Mouse (Mus musculus) hindbrain, embryonic 16.5 days (tissue): ENCODE data around the gene Rasgef1b. TPM values are rescaled to one million over a fixed set of nuclear protein-coding genes. Genes with fewer than 3 reads are reported as not detected.

Experiments
- ATAC-seq: fragments of 200-750 bp; cut with Nextera tagmentation; 2 replicates; pipeline ENCODE4 v1.8.0; 2017; ENCODE audit warnings: moderate TSS enrichment, moderate library complexity
- H3K27ac ChIP-seq: fragments of 300-500 bp; sonication (generic); 2 replicates; pipeline ENCODE4 v1.5.1; 2014; ENCODE audit warnings: low read depth, mild to moderate bottlenecking, control low read depth, low read length, moderate library complexity
- H3K27me3 ChIP-seq: fragments of 300-500 bp; sonication (generic); replicated peaks from 2 replicates; pipeline ENCODE4 v1.6.1; 2014; ENCODE audit warnings: low read length; ENCODE audit not compliant: control insufficient read depth, insufficient read depth
- H3K36me3 ChIP-seq: fragments of 300-500 bp; sonication (generic); 2 replicates; pipeline ENCODE4 v1.6.1; 2014; ENCODE audit warnings: mild to moderate bottlenecking, low read length, moderate library complexity, mixed read lengths; ENCODE audit not compliant: control insufficient read depth, insufficient read depth
- H3K4me1 ChIP-seq: fragments of 300-500 bp; sonication (generic); 2 replicates; pipeline ENCODE4 v1.6.1; 2014; ENCODE audit warnings: low read depth, low read length; ENCODE audit not compliant: control insufficient read depth, insufficient read depth
- H3K4me2 ChIP-seq: fragments of 300-500 bp; sonication (generic); 2 replicates; pipeline ENCODE4 v1.6.1; 2014; ENCODE audit warnings: mild to moderate bottlenecking, low read length, control low read depth, moderate library complexity
- H3K4me3 ChIP-seq: fragments of 300-500 bp; sonication (generic); 2 replicates; pipeline ENCODE4 v1.5.1; 2014; ENCODE audit warnings: mild to moderate bottlenecking, low read length, control low read depth, moderate library complexity
- H3K9ac ChIP-seq: fragments of 300-500 bp; sonication (generic); 2 replicates; pipeline ENCODE4 v1.6.1; 2014; ENCODE audit warnings: low read depth, mild to moderate bottlenecking, control low read depth, low read length, moderate library complexity
- H3K9me3 ChIP-seq: fragments of 300-500 bp; sonication (generic); 2 replicates; pipeline ENCODE4 v1.6.1; 2014; ENCODE audit warnings: mild to moderate bottlenecking, low read length, moderate library complexity; ENCODE audit not compliant: control insufficient read depth
- WGBS: fragments of 180-500 bp; shearing (Covaris S2); extraction: QIAGEN DNeasy Blood & Tissue Kit; methylation state at CpG from one replicate; pipeline ENCODE4 v1.1.7; 2014; 5-methylcytosine and 5-hydroxymethylcytosine counted together
- polyA plus RNA-seq: library from polyadenylated mRNA; unstranded; fragments of >200 nt; fragmentation: Nextera tagmentation; extraction: Ambion mirVana; gene quantifications from 2 replicates; pipeline ENCODE4 v1.2.1, GENCODE M21; 2015

The Rasgef1b gene
- polyA plus RNA-seq, 1 experiment from 2014 or later, result 43.5 TPM

- no peaks in the 10 kb centered on the region for H3K27me3 ChIP-seq
- 67% methylated on average over 5 of the region's 5 CpGs for WGBS
- no peaks in the 10 kb centered on the region for H3K9me3 ChIP-seq
- H3K9ac ChIP-seq, result no peak overlapping the region
- H3K4me2 ChIP-seq, result no peak overlapping the region
- no peak overlapping the region for H3K4me3 ChIP-seq
- no peak overlapping the region for H3K27ac ChIP-seq
- peak; percentile 48; the same call in 1 of the 2 replicates for ATAC-seq
- no peaks in the 10 kb centered on the region for H3K36me3 ChIP-seq
- 0 out of 2 replicates have a peak, but pooled peaks cover 6% of the 10 kb centered on the region for H3K4me1 ChIP-seq
These were observed 448.3 kb downstream of the Rasgef1b start for GRCm38 (mm10) chr5:99280536-99280935.

GRCm38 (mm10) chr5:99279016-99279757, 449.7 kb downstream of the Rasgef1b start:
- H3K9me3 ChIP-seq, result no peaks in the 10 kb centered on the region
- 52% methylated on average over 9 of the region's 9 CpGs for WGBS
- no peak overlapping the region for H3K4me2 ChIP-seq
- H3K4me1 ChIP-seq, result peaks cover 6% of the 10 kb centered on the region
- H3K9ac ChIP-seq, result no peak overlapping the region
- ATAC-seq, result no peak
- no peak overlapping the region for H3K27ac ChIP-seq
- no peaks in the 10 kb centered on the region for H3K27me3 ChIP-seq
- H3K36me3 ChIP-seq, result no peaks in the 10 kb centered on the region
- no peak overlapping the region for H3K4me3 ChIP-seq

GRCm38 (mm10) chr5:99278364-99278763, 450.5 kb downstream of the Rasgef1b start:
- no peak overlapping the region for H3K4me3 ChIP-seq
- H3K27ac ChIP-seq, result no peak overlapping the region
- 97% methylated on average over 8 of the region's 8 CpGs for WGBS
- no peak for ATAC-seq
- no peaks in the 10 kb centered on the region for H3K27me3 ChIP-seq
- H3K36me3 ChIP-seq, result no peaks in the 10 kb centered on the region
- no peaks in the 10 kb centered on the region for H3K9me3 ChIP-seq
- peaks cover 12% of the 10 kb centered on the region for H3K4me1 ChIP-seq
- H3K9ac ChIP-seq, result no peak overlapping the region
- no peak overlapping the region for H3K4me2 ChIP-seq

- no peak overlapping the region for H3K4me2 ChIP-seq
These were observed 451.3 kb downstream of the Rasgef1b start for GRCm38 (mm10) chr5:99277536-99277935.

DNA sequence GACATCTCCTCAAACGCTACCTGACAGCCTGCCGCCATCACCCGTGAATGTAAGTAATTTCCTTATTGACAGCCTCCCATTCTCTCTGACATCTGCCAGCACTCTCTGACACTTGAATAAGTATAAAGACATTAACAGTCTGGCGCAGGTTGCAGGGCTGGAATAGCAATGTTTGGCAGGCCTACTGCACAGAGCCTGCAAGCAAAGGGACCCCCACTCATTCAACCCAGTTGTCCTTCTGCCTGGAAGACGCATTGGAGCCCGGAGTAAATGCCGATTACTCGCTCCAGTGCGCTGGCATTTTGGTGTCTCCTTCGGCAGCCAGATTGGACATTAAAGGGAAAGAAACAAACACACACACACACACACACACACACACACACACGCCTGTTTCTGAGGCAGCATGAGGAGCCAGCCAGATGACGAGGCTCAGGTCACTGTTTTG, 454.7 kb downstream of the Rasgef1b start:
- Histone ChIP-seq H3K27me3 (no peaks in the 10 kb centered on the region), H3K4me3 (no peak overlapping the region), H3K36me3 (no peaks in the 10 kb centered on the region), H3K27ac (peak overlapping the region; percentile 56), H3K9me3 (no peaks in the 10 kb centered on the region), H3K9ac (peak overlapping the region; percentile 31; the same call in 1 of the 2 replicates), H3K4me1 (peaks cover 12% of the 10 kb centered on the region), H3K4me2 (peak overlapping the region; percentile 34)
- peak; percentile 93 for ATAC-seq
- 19% methylated on average over 12 of the region's 12 CpGs for WGBS

More at GRCm38 (mm10) chr5:99277536-99277935, 451.3 kb downstream of the Rasgef1b start:
- Histone ChIP-seq H3K9me3 (no peaks in the 10 kb centered on the region), H3K9ac (no peak overlapping the region), H3K27ac (no peak overlapping the region), H3K4me3 (no peak overlapping the region), H3K36me3 (no peaks in the 10 kb centered on the region), H3K27me3 (no peaks in the 10 kb centered on the region), H3K4me1 (peaks cover 12% of the 10 kb centered on the region)
- ATAC-seq, result no peak
- WGBS, result 70% methylated on average over 9 of the region's 9 CpGs

GRCm38 (mm10) chr5:99271531-99271930, 457.3 kb downstream of the Rasgef1b start:
- Histone ChIP-seq H3K27ac (no peak overlapping the region), H3K4me3 (no peak overlapping the region), H3K36me3 (no peaks in the 10 kb centered on the region), H3K4me1 (peaks cover 6% of the 10 kb centered on the region), H3K9me3 (no peaks in the 10 kb centered on the region), H3K27me3 (no peaks in the 10 kb centered on the region), H3K4me2 (no peak overlapping the region), H3K9ac (no peak overlapping the region)
- ATAC-seq, result no peak
- WGBS, result 52% methylated on average over 1 of the region's 1 CpGs

DNA sequence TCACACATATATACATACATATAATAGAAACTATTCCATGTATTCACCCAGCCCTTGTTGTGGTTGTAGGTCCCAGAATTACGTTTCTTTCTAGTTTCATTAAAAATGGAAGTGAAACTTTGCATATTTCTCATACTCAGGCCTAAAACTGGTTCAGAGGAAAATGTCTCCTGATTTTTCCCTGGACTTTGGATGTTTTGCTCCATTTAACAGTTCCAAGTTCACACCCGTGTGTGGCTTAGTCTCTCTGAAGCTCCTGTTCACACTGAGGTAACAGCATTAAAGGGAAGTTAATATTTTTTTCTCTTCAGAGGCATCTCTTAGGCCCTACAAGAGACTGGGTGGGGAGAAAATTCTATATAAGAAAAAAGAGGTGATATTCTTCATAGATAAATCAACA, 459.7 kb downstream of the Rasgef1b start:
- Histone ChIP-seq H3K4me3 (no peak overlapping the region), H3K9me3 (no peaks in the 10 kb centered on the region), H3K9ac (no peak overlapping the region), H3K4me1 (peaks cover 5% of the 10 kb centered on the region), H3K36me3 (no peaks in the 10 kb centered on the region), H3K27me3 (no peaks in the 10 kb centered on the region), H3K27ac (no peak overlapping the region), H3K4me2 (no peak overlapping the region)
- WGBS, result 88% methylated on average over 2 of the region's 2 CpGs
- no peak for ATAC-seq

GRCm38 (mm10) chr5:99267338-99267737, 461.5 kb downstream of the Rasgef1b start:
- WGBS, result 94% methylated on average over 5 of the region's 5 CpGs
- Histone ChIP-seq H3K4me2 (no peak overlapping the region), H3K4me3 (no peak overlapping the region)

GRCm38 (mm10) chr5:99266301-99266700, 462.6 kb downstream of the Rasgef1b start:
- Histone ChIP-seq H3K9ac (no peak overlapping the region), H3K27ac (no peak overlapping the region), H3K4me3 (no peak overlapping the region), H3K4me1 (no peaks in the 10 kb centered on the region), H3K27me3 (no peaks in the 10 kb centered on the region), H3K9me3 (no peaks in the 10 kb centered on the region), H3K36me3 (no peaks in the 10 kb centered on the region), H3K4me2 (no peak overlapping the region)
- WGBS, result 86% methylated on average over 8 of the region's 8 CpGs
- ATAC-seq, result no peak

More at GRCm38 (mm10) chr5:99267338-99267737, 461.5 kb downstream of the Rasgef1b start:
- no peaks in the 10 kb centered on the region for H3K27me3 ChIP-seq
- no peak overlapping the region for H3K27ac ChIP-seq
- ATAC-seq, result no peak
- no peaks in the 10 kb centered on the region for H3K36me3 ChIP-seq
- no peak overlapping the region for H3K9ac ChIP-seq
- no peaks in the 10 kb centered on the region for H3K9me3 ChIP-seq
- no peaks in the 10 kb centered on the region for H3K4me1 ChIP-seq
